Mouse (Mus musculus): ENCODE data around the gene I0C0044D17Rik. TPM values are rescaled to one million over a fixed set of nuclear protein-coding genes. Genes with fewer than 3 reads are reported as not detected.
A peak's percentile ranks its signal among the peaks of the same experiment; 100 is the strongest.
"Not testable (repeated sequence)": the region's sequence is repeated elsewhere in the genome, so short reads cannot be mapped to it uniquely, and the experiment has no call there.

I0C0044D17Rik gene
- polyA plus RNA-seq, 1 experiment from 2014 or later: not detected

GRCm38 (mm10) chr4:98845687-98846125, 22.1 kb upstream of the I0C0044D17Rik start:
- peak; percentile 65 for ATAC-seq (ENCODE audit: low FRiP score, low read depth)
- Histone ChIP-seq H3K9ac (no peak overlapping the region), H3K4me2 (replicated peaks) (no peak overlapping the region), H3K27me3 (no peaks in the 10 kb centered on the region), H3K9me3 (peaks cover 5% of the 10 kb centered on the region; the same call in 1 of the 2 replicates), H3K27ac (no peak overlapping the region), H3K36me3 (no peaks in the 10 kb centered on the region), H3K4me1 (peaks cover 13% of the 10 kb centered on the region), H3K4me3 (no peak overlapping the region)
- WGBS: 31% methylated on average over 8 of the region's 8 CpGs

- no peaks in the 10 kb centered on the region for H3K27me3 ChIP-seq
- H3K4me2 ChIP-seq (replicated peaks): no peak overlapping the region
- H3K4me1 ChIP-seq: peaks cover 13% of the 10 kb centered on the region
- 92% methylated on average over 4 of the region's 4 CpGs for WGBS
- no peak overlapping the region for H3K9ac ChIP-seq
- H3K27ac ChIP-seq: no peak overlapping the region
- H3K4me3 ChIP-seq: no peak overlapping the region
- H3K36me3 ChIP-seq: no peaks in the 10 kb centered on the region
- H3K9me3 ChIP-seq: 0 out of 2 replicates have a peak, but pooled peaks cover 1% of the 10 kb centered on the region
- no peak for ATAC-seq (ENCODE audit: low FRiP score, low read depth)
Observed at GRCm38 (mm10) chr4:98845201-98845600, 21.6 kb upstream of the I0C0044D17Rik start.

GRCm38 (mm10) chr4:98843906-98844597, 20.4 kb upstream of the I0C0044D17Rik start:
- Histone ChIP-seq H3K36me3 (no peaks in the 10 kb centered on the region), H3K27me3 (no peaks in the 10 kb centered on the region), H3K4me2 (replicated peaks) (no peak overlapping the region), H3K9me3 (no peaks in the 10 kb centered on the region), H3K4me3 (no peak overlapping the region), H3K9ac (no peak overlapping the region), H3K4me1 (peaks cover 15% of the 10 kb centered on the region), H3K27ac (no peak overlapping the region)
- no peak for ATAC-seq (ENCODE audit: low FRiP score, low read depth)
- 65% methylated on average over 7 of the region's 7 CpGs for WGBS

GRCm38 (mm10) chr4:98841251-98841650, 17.6 kb upstream of the I0C0044D17Rik start:
- WGBS: 99% methylated on average over 6 of the region's 6 CpGs

GRCm38 (mm10) chr4:98840526-98840925, 16.9 kb upstream of the I0C0044D17Rik start:
- Histone ChIP-seq H3K27ac (no peak overlapping the region), H3K4me2 (replicated peaks) (no peak overlapping the region), H3K4me3 (no peak overlapping the region), H3K36me3 (no peaks in the 10 kb centered on the region), H3K9me3 (no peaks in the 10 kb centered on the region), H3K27me3 (no peaks in the 10 kb centered on the region), H3K9ac (no peak overlapping the region), H3K4me1 (peaks cover 8% of the 10 kb centered on the region)
- no peak for ATAC-seq (ENCODE audit: low FRiP score, low read depth)
- 70% methylated on average over 6 of the region's 6 CpGs for WGBS

More at GRCm38 (mm10) chr4:98841251-98841650, 17.6 kb upstream of the I0C0044D17Rik start:
- H3K27ac ChIP-seq; H3K4me2 ChIP-seq (replicated peaks); ATAC-seq (ENCODE audit: low FRiP score, low read depth); H3K36me3 ChIP-seq; H3K9me3 ChIP-seq; H3K27me3 ChIP-seq; H3K9ac ChIP-seq; H3K4me3 ChIP-seq: not testable (repeated sequence)
- peaks cover 15% of the 10 kb centered on the region for H3K4me1 ChIP-seq

- no peak overlapping the region for H3K9ac ChIP-seq
- H3K4me1 ChIP-seq: peaks cover 11% of the 10 kb centered on the region; the same call in 1 of the 2 replicates
- no peaks in the 10 kb centered on the region for H3K9me3 ChIP-seq
- no peak overlapping the region for H3K27ac ChIP-seq
- 30% methylated on average over 4 of the region's 4 CpGs for WGBS
- H3K4me3 ChIP-seq: no peak overlapping the region
- H3K36me3 ChIP-seq: no peaks in the 10 kb centered on the region
- no peak for ATAC-seq (ENCODE audit: low FRiP score, low read depth)
- no peak overlapping the region for H3K4me2 ChIP-seq (replicated peaks)
- no peaks in the 10 kb centered on the region for H3K27me3 ChIP-seq
Observed at GRCm38 (mm10) chr4:98838913-98839312, 15.3 kb upstream of the I0C0044D17Rik start.

- Histone ChIP-seq H3K36me3 (no peaks in the 10 kb centered on the region), H3K9me3 (no peaks in the 10 kb centered on the region), H3K4me2 (replicated peaks) (no peak overlapping the region), H3K4me1 (peaks cover 11% of the 10 kb centered on the region; the same call in 1 of the 2 replicates), H3K9ac (no peak overlapping the region), H3K4me3 (no peak overlapping the region), H3K27me3 (no peaks in the 10 kb centered on the region), H3K27ac (no peak overlapping the region)
- 92% methylated on average over 16 of the region's 16 CpGs for WGBS
- no peak for ATAC-seq (ENCODE audit: low FRiP score, low read depth)
Observed at GRCm38 (mm10) chr4:98837715-98838505, 14.3 kb upstream of the I0C0044D17Rik start.

- WGBS: 50% methylated on average over 5 of the region's 5 CpGs
- Histone ChIP-seq H3K9ac (no peak overlapping the region), H3K4me2 (replicated peaks) (no peak overlapping the region), H3K4me3 (no peak overlapping the region), H3K9me3 (no peaks in the 10 kb centered on the region), H3K4me1 (peaks cover 19% of the 10 kb centered on the region), H3K27me3 (no peaks in the 10 kb centered on the region), H3K36me3 (no peaks in the 10 kb centered on the region), H3K27ac (no peak overlapping the region)
- ATAC-seq (ENCODE audit: low FRiP score, low read depth): no peak
Observed at GRCm38 (mm10) chr4:98836519-98836918, 12.9 kb upstream of the I0C0044D17Rik start.

GRCm38 (mm10) chr4:98834782-98835181, 11.1 kb upstream of the I0C0044D17Rik start:
- H3K4me2 ChIP-seq (replicated peaks): no peak overlapping the region
- 62% methylated on average over 4 of the region's 4 CpGs for WGBS
- no peak overlapping the region for H3K4me3 ChIP-seq
- H3K9ac ChIP-seq: no peak overlapping the region
- H3K9me3 ChIP-seq: no peaks in the 10 kb centered on the region
- H3K4me1 ChIP-seq: peaks cover 22% of the 10 kb centered on the region
- ATAC-seq (ENCODE audit: low FRiP score, low read depth): no peak
- H3K27ac ChIP-seq: no peak overlapping the region
- no peaks in the 10 kb centered on the region for H3K36me3 ChIP-seq
- no peaks in the 10 kb centered on the region for H3K27me3 ChIP-seq

GRCm38 (mm10) chr4:98831726-98832125, 8.1 kb upstream of the I0C0044D17Rik start:
- no peak overlapping the region for H3K9ac ChIP-seq
- H3K4me3 ChIP-seq: no peak overlapping the region
- WGBS: 44% methylated on average over 1 of the region's 1 CpGs
- peaks cover 15% of the 10 kb centered on the region for H3K4me1 ChIP-seq
- no peaks in the 10 kb centered on the region for H3K27me3 ChIP-seq
- H3K36me3 ChIP-seq: no peaks in the 10 kb centered on the region
- H3K9me3 ChIP-seq: no peaks in the 10 kb centered on the region
- H3K4me2 ChIP-seq (replicated peaks): no peak overlapping the region
- ATAC-seq (ENCODE audit: low FRiP score, low read depth): no peak
- no peak overlapping the region for H3K27ac ChIP-seq

- no peak overlapping the region for H3K27ac ChIP-seq
- H3K9ac ChIP-seq: no peak overlapping the region
- H3K36me3 ChIP-seq: no peaks in the 10 kb centered on the region
- ATAC-seq (ENCODE audit: low FRiP score, low read depth): no peak
- no peaks in the 10 kb centered on the region for H3K27me3 ChIP-seq
- WGBS: 6% methylated on average over 3 of the region's 3 CpGs
- no peaks in the 10 kb centered on the region for H3K9me3 ChIP-seq
- no peak overlapping the region for H3K4me3 ChIP-seq
- H3K4me2 ChIP-seq (replicated peaks): no peak overlapping the region
- H3K4me1 ChIP-seq: peaks cover 14% of the 10 kb centered on the region
Observed at GRCm38 (mm10) chr4:98826701-98827100, 3.1 kb upstream of the I0C0044D17Rik start.

- no peaks in the 10 kb centered on the region for H3K36me3 ChIP-seq
- no peak overlapping the region for H3K27ac ChIP-seq
- no peak overlapping the region for H3K4me3 ChIP-seq
- no peak overlapping the region for H3K9ac ChIP-seq
- H3K4me2 ChIP-seq (replicated peaks): no peak overlapping the region
- no peaks in the 10 kb centered on the region for H3K9me3 ChIP-seq
- WGBS: 41% methylated on average over 3 of the region's 3 CpGs
- no peak for ATAC-seq (ENCODE audit: low FRiP score, low read depth)
- H3K4me1 ChIP-seq: peaks cover 17% of the 10 kb centered on the region
- no peaks in the 10 kb centered on the region for H3K27me3 ChIP-seq
Observed at GRCm38 (mm10) chr4:98823047-98823446, 593 bp downstream of the I0C0044D17Rik start.
